Mouse (Mus musculus): ENCODE measurements at regions not wholly inside any gene's neighbourhood (a gene's known extent, or its start where the extent isn't known, plus 50 kb on each side); places are given as distances from the start of the nearest gene placed in this dataset.

- TF ChIP-seq CTCF (IDR thresholded peaks at IDR 0.05; ENCODE audit: low read depth, low read length) (no peak), POLR2A (IDR thresholded peaks at IDR 0.05; ENCODE audit: borderline replicate concordance, low read depth, low read length) (no peak)
Observed at GRCm38 (mm10) chr4:153561991-153562390, 79.4 kb upstream of the Ajap1 start.
